Mouse (Mus musculus) kidney, embryonic 16.5 days (tissue): Measurements from ENCODE around the gene Dmrt1. TPM values are rescaled to one million over a fixed set of nuclear protein-coding genes. Genes with fewer than 3 reads are reported as not detected.

Experiments used
- ATAC-seq: fragments of 200-750 bp; cut with Nextera tagmentation; 2 replicates; pipeline ENCODE4 v1.8.0; 2017; ENCODE audit warnings: moderate TSS enrichment; ENCODE audit not compliant: low FRiP score, low TSS enrichment
- H3K27ac ChIP-seq: fragments of 300-500 bp; sonication (generic); 2 replicates; pipeline ENCODE4 v1.5.1; 2014; ENCODE audit warnings: low read length
- H3K27me3 ChIP-seq: fragments of 300-500 bp; sonication (generic); 2 replicates; pipeline ENCODE4 v1.6.1; 2014; ENCODE audit warnings: low read length, control low read depth, mixed read lengths; ENCODE audit not compliant: insufficient read depth
- H3K36me3 ChIP-seq: fragments of 300-500 bp; sonication (generic); 2 replicates; pipeline ENCODE4 v1.6.1; 2014; ENCODE audit warnings: low read length, control low read depth, mixed read lengths; ENCODE audit not compliant: insufficient read depth
- H3K4me1 ChIP-seq: fragments of 300-500 bp; sonication (generic); 2 replicates; pipeline ENCODE4 v1.6.1; 2014; ENCODE audit warnings: low read length, control low read depth, mixed read lengths; ENCODE audit not compliant: insufficient read depth
- H3K4me2 ChIP-seq: fragments of 300-500 bp; sonication (generic); replicated peaks from 2 replicates; pipeline ENCODE4 v1.6.1; 2014; ENCODE audit warnings: low read depth, low read length
- H3K4me3 ChIP-seq: fragments of 300-500 bp; sonication (generic); 2 replicates; pipeline ENCODE4 v1.5.1; 2014; ENCODE audit warnings: mild to moderate bottlenecking, low read length
- H3K9ac ChIP-seq: fragments of 300-500 bp; sonication (generic); replicated peaks from 2 replicates; pipeline ENCODE4 v1.6.1; 2014; ENCODE audit warnings: low read length
- H3K9me3 ChIP-seq: fragments of 300-500 bp; sonication (generic); 2 replicates; pipeline ENCODE4 v1.6.1; 2016; ENCODE audit warnings: low read length, control low read depth
- WGBS: fragments of 180-500 bp; shearing (Covaris S2); extraction: QIAGEN DNeasy Blood & Tissue Kit; methylation state at CpG from one replicate; pipeline ENCODE4 v1.1.7; 2014; 5-methylcytosine and 5-hydroxymethylcytosine counted together
- polyA plus RNA-seq: library from polyadenylated mRNA; unstranded; fragments of >200 nt; fragmentation: Nextera tagmentation; extraction: Ambion mirVana; gene quantifications from 2 replicates; pipeline ENCODE4 v1.2.1, GENCODE M21; 2015

Gene Dmrt1
- polyA plus RNA-seq, 1 experiment from 2014 or later, result not detected

DNA sequence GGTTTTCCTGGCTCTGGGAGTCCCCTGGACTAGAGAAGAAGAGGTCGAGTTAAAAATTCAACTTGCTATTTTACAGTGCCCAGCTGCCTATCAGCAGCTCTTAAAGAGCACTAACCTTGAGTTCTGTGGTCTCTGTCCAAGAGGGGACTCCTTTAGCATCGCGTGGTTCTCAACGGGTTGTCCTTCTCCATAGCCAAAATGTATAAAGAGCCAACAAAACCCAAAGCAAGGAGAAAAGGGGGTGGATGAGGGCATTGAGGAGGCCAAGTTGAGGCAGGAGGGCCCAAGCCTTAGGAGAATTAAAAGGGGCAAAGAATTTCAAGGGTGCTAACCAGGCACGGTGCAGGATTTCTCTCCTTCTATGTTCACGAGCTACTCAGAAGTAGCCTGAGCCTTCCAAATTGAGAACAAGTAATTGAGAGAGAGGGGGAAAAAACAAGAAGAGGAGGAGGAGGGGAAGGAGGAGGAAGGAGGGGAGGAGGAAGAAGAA, 107.4 kb downstream of the Dmrt1 start:
- no peak for ATAC-seq
- Histone ChIP-seq H3K4me1 (peaks cover 21% of the 10 kb centered on the region), H3K4me2 (no peak overlapping the region), H3K4me3 (no peak overlapping the region), H3K9ac (no peak overlapping the region), H3K27me3 (peaks cover 99% of the 10 kb centered on the region), H3K36me3 (no peaks in the 10 kb centered on the region), H3K9me3 (no peaks in the 10 kb centered on the region), H3K27ac (no peak overlapping the region)
- 10% methylated on average over 6 of the region's 6 CpGs for WGBS

GRCm38 (mm10) chr19:25613476-25614300, 108.3 kb downstream of the Dmrt1 start:
- ATAC-seq, result no peak
- no peak overlapping the region for H3K4me2 ChIP-seq
- no peak overlapping the region for H3K4me3 ChIP-seq
- 3% methylated on average over 13 of the region's 13 CpGs for WGBS
- H3K36me3 ChIP-seq, result no peaks in the 10 kb centered on the region
- H3K27me3 ChIP-seq, result peaks cover 99% of the 10 kb centered on the region
- H3K9me3 ChIP-seq, result no peaks in the 10 kb centered on the region
- no peak overlapping the region for H3K27ac ChIP-seq
- no peak overlapping the region for H3K9ac ChIP-seq
- H3K4me1 ChIP-seq, result peaks cover 21% of the 10 kb centered on the region

GRCm38 (mm10) chr19:25615889-25616288, 110.5 kb downstream of the Dmrt1 start:
- no peak overlapping the region for H3K4me2 ChIP-seq
- H3K4me1 ChIP-seq, result peaks cover 10% of the 10 kb centered on the region
- no peaks in the 10 kb centered on the region for H3K9me3 ChIP-seq
- no peak overlapping the region for H3K9ac ChIP-seq
- ATAC-seq, result no peak
- H3K36me3 ChIP-seq, result no peaks in the 10 kb centered on the region
- WGBS, result 4% methylated on average over 6 of the region's 6 CpGs
- H3K4me3 ChIP-seq, result no peak overlapping the region
- no peak overlapping the region for H3K27ac ChIP-seq
- peaks cover 99% of the 10 kb centered on the region for H3K27me3 ChIP-seq

DNA sequence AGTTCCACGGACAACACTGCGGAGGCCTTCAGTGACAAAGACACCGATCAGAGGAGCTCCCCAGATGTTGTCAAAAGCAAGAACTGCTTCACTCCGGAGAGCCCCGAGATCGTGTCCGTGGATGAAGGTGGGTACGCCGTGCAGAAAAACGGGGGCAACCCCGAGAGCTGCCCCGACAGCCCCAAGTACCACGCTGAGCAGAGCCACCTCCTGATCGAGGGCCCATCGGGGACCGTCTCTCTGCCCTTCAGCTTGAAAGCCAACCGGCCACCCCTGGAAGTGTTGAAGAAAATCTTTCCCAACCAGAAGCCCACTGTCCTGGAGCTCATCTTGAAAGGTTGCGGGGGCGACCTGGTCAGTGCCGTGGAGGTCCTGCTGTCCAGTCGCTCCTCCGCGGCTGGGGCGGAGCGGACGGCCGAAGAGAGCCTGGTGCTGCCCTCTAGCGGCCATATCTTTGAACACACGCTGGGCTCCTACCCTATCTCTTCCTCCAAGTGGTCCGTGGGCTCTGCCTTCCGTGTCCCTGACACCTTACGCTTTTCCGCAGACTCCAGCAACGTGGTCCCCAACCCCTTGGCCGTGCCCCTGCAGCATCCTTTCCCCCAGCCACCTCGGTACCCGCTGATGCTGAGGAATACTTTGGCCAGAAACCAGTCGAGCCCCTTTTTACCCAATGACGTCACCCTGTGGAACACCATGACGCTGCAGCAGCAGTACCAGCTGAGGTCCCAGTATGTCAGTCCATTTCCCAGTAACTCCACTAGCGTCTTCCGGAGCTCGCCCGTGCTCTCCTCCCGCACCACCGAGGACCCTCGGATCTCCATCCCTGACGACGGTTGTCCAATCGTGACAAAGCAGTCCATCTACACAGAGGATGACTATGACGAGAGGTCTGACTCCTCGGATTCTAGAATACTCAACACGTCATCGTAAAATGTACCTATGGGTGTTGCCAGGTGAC, 117.2 kb downstream of the Dmrt1 start:
- Histone ChIP-seq H3K9ac (no peak overlapping the region), H3K4me3 (peak overlapping the region; percentile 19), H3K27ac (no peak overlapping the region), H3K4me1 (peaks cover 2% of the 10 kb centered on the region; the same call in 1 of the 2 replicates), H3K4me2 (peak overlapping the region; percentile 29), H3K9me3 (no peaks in the 10 kb centered on the region), H3K27me3 (peaks cover 94% of the 10 kb centered on the region), H3K36me3 (no peaks in the 10 kb centered on the region)
- 26% methylated on average over 54 of the region's 54 CpGs for WGBS
- ATAC-seq, result peak; percentile 76; the same call in 1 of the 2 replicates

DNA sequence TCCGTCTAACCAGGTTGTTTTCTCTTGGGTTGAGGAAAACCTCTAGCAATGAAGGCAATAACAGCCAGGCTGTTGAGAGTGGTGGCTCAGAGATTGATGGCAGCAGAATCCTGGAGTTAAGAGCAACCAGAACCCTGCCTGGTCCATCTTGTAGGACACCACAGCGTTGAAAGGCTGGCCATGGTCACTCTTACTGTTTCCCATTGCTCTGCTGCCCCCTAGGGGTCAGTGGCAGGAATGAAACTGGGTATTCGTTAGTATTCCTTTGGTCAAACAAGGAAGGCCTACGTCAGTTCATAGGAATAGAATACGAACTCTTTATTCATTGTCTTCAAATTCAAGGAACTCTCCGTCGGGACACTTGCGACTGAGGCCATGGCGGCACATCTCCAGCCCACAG, 123.1 kb downstream of the Dmrt1 start:
- no peaks in the 10 kb centered on the region for H3K36me3 ChIP-seq
- no peak for ATAC-seq
- H3K4me1 ChIP-seq, result no peaks in the 10 kb centered on the region
- H3K4me3 ChIP-seq, result no peak overlapping the region
- no peak overlapping the region for H3K4me2 ChIP-seq
- 13% methylated on average over 9 of the region's 9 CpGs for WGBS
- H3K27me3 ChIP-seq, result peaks cover 67% of the 10 kb centered on the region
- no peaks in the 10 kb centered on the region for H3K9me3 ChIP-seq
- H3K9ac ChIP-seq, result no peak overlapping the region
- H3K27ac ChIP-seq, result no peak overlapping the region

DNA sequence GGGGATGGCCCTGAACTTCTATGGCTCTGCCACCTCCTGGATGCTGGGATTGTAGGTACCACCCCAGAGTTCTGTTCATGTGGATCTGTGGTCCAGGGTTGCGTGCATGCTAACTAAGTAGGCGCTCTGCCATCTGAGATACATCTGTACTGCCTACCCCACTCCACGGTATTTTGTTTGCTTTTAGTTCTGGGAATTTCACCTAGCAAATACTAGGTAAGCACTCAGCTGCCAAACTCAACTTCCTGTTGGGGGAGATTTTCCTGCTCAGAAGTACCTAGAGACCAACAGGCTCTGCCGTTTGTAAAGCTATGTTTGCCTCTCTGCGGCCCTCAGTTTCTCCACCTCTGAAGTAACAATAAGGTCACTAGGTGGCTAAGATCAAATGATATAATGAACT, 129.7 kb downstream of the Dmrt1 start:
- H3K27me3 ChIP-seq, result peaks cover 28% of the 10 kb centered on the region
- no peak overlapping the region for H3K4me3 ChIP-seq
- WGBS, result 85% methylated on average over 5 of the region's 5 CpGs
- H3K36me3 ChIP-seq, result no peaks in the 10 kb centered on the region
- no peak overlapping the region for H3K4me2 ChIP-seq
- no peaks in the 10 kb centered on the region for H3K4me1 ChIP-seq
- H3K9me3 ChIP-seq, result no peaks in the 10 kb centered on the region
- H3K27ac ChIP-seq, result no peak overlapping the region
- H3K9ac ChIP-seq, result no peak overlapping the region
- no peak for ATAC-seq

DNA sequence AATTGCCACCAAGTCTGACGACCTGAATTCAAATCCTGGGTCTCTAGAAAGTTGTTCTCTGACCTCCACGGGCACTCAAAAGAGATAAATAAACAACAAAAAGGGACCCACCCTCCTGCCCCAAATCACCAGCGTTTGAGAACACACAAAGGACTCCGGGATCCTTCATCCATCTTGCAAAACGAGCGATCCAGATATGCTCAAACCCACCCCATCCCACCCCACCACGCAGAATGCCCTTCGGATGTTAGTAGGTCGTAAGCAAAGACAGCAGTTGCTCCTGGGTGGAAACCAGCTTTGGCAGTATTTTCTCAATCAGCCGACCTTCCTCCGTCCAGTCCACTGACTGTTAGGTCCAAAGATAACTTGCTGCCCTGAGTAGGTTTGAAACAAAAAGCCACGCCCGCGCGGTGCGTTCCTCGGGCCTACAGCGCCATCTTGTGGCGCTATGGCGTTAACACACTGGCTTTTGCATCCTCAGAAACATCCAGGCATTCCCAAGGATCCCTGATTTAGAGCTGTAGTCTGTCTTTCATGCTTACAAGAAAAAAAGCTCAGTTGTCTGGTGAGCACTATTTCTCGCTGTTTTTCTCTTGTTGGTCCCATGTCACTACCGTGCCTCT, 130.3 kb downstream of the Dmrt1 start:
- Histone ChIP-seq H3K9me3 (no peaks in the 10 kb centered on the region), H3K4me3 (peak overlapping the region; percentile 27), H3K27ac (no peak overlapping the region), H3K4me1 (no peaks in the 10 kb centered on the region), H3K36me3 (no peaks in the 10 kb centered on the region), H3K4me2 (peak overlapping the region; percentile 51), H3K27me3 (peaks cover 27% of the 10 kb centered on the region), H3K9ac (peak overlapping the region; percentile 54)
- peak; percentile 59; the same call in 1 of the 2 replicates for ATAC-seq
- 15% methylated on average over 22 of the region's 22 CpGs for WGBS

DNA sequence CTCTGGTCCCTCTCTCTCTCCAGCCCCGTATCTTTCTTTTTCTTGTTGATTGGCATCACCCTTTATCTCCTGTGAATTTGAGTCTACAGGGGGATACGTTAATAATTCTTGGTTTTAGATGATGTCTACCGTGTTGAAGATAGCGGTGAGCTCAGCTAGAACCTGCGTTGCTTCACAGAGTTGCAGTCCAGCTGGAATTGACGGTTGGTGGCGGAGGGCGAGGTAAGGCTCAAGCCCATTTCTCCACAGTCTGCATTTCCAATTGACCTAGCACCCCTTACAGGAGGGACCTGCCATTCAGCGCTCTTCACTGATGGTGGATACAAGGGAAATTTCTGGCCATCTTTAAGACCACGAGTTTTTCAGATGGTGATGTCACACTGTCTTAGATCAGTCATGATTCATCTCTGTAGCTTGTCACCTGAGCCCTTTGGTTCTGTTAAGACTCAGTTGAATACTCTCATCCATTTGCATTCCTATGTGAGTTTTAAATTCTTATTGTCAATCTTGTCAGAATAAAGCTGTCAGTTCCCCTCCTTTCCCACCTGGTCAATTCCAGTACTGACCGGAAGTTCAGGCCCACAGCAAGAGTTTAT, 133.4 kb downstream of the Dmrt1 start:
- Histone ChIP-seq H3K9me3 (peaks cover 3% of the 10 kb centered on the region; the same call in 1 of the 2 replicates), H3K9ac (no peak overlapping the region), H3K4me1 (no peaks in the 10 kb centered on the region), H3K4me2 (no peak overlapping the region), H3K27ac (no peak overlapping the region), H3K36me3 (no peaks in the 10 kb centered on the region), H3K4me3 (no peak overlapping the region), H3K27me3 (peaks cover 23% of the 10 kb centered on the region)
- ATAC-seq, result no peak
- WGBS, result 75% methylated on average over 11 of the region's 11 CpGs

DNA sequence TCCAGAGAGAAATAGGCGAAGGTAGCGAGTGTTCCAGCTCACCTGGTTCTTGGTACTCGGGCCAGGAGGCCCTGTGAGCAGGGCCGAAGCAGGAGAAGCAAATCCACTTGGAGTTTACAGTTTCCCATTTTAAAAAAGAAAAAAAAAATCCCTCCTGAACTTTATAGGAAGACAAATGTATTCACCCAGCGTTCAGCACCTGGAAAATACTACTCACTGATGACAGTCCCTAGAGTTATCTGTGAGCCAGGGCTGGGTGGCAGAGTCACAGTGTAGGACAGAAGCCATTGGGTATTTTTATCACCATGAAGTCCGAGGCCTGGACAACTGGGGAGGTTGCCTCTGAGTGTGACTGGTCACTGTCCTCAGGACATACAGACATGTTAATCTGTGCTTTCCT, 136.4 kb downstream of the Dmrt1 start:
- no peak for ATAC-seq
- Histone ChIP-seq H3K4me2 (no peak overlapping the region), H3K9ac (no peak overlapping the region), H3K4me1 (no peaks in the 10 kb centered on the region), H3K27me3 (peaks cover 16% of the 10 kb centered on the region), H3K4me3 (no peak overlapping the region), H3K36me3 (no peaks in the 10 kb centered on the region), H3K9me3 (peaks cover 3% of the 10 kb centered on the region; the same call in 1 of the 2 replicates), H3K27ac (no peak overlapping the region)
- 83% methylated on average over 6 of the region's 6 CpGs for WGBS
